Comparison of ENCODE assay signal across 31 mouse cellular contexts in genomic region chr13:118631500-118631899, GRCm38 (mm10). TPM values are rescaled to one million over a fixed set of nuclear protein-coding genes. Genes with fewer than 3 reads are reported as not detected.
A peak's percentile ranks its signal among the peaks of the same experiment; 100 is the strongest.
DNase-seq lines count a peak whose midpoint lies in the region; ATAC-seq and TF ChIP-seq lines count a peak whose summit lies in the region.
"Had no signal": no experiment of that assay in that cellular context is flagged by ENCODE, and none has a peak within 500 bp of the region (broad histone marks: within the 10 kb centered on the region; RNA-seq: fewer than 3 reads in every experiment).

No protein-coding gene starts in this region.

- WGBS in liver, embryonic 12.5 days (ENCODE audit: insufficient replicate concordance): 25% methylated on average over 2 of the region's 2 CpGs
- WGBS in liver, embryonic 14.5 days (ENCODE audit: insufficient replicate concordance): 16% methylated on average over 2 of the region's 2 CpGs

- no peak for TF ChIP-seq EP300 in liver, embryonic 14.5 days (IDR thresholded peaks at IDR 0.05; ENCODE audit: low read depth)

- 0 out of 2 replicates have a peak overlapping the region, but pooled peaks have one; percentile 10 for H3K27ac ChIP-seq in liver, embryonic 12.5 days
- no peak overlapping the region for H3K27ac ChIP-seq in liver, embryonic 14.5 days
- H3K27ac ChIP-seq: embryonic facial prominence, embryonic 12.5 days; embryonic facial prominence, embryonic 15.5 days; gastrocnemius, adult 2 months; heart, embryonic 15.5 days; hindbrain, embryonic 10.5 days; hindbrain, embryonic 13.5 days had no signal

- no peaks in the 10 kb centered on the region for H3K36me3 ChIP-seq in liver, embryonic 12.5 days
- H3K36me3 ChIP-seq in liver, embryonic 14.5 days (replicated peaks; ENCODE audit: control insufficient read depth, insufficient read depth, low read depth): no peaks in the 10 kb centered on the region
- H3K36me3 ChIP-seq: embryonic facial prominence, embryonic 12.5 days; embryonic facial prominence, embryonic 15.5 days; heart, embryonic 12.5 days; heart, embryonic 15.5 days; hindbrain, embryonic 10.5 days; hindbrain, embryonic 13.5 days had no signal

- H3K9me3 ChIP-seq in liver, embryonic 12.5 days (replicated peaks): no peaks in the 10 kb centered on the region
- no peaks in the 10 kb centered on the region for H3K9me3 ChIP-seq in liver, embryonic 14.5 days (ENCODE audit: control insufficient read depth, low read length)
- H3K9me3 ChIP-seq: embryonic facial prominence, embryonic 12.5 days; embryonic facial prominence, embryonic 15.5 days; heart, embryonic 12.5 days; heart, embryonic 15.5 days; hindbrain, embryonic 10.5 days; hindbrain, embryonic 13.5 days had no signal

- no peak for TF ChIP-seq CTCF in liver, embryonic 14.5 days (IDR thresholded peaks at IDR 0.05; ENCODE audit: low read depth)

- ATAC-seq in liver, embryonic 12.5 days: peak; percentile 61
- peak; percentile 42 for ATAC-seq in liver, embryonic 14.5 days (ENCODE audit: insufficient read depth)
- no peak for ATAC-seq in megakaryocyte-erythroid progenitor cell, adult 5-6 weeks (replicated peaks; ENCODE audit: low FRiP score, low TSS enrichment, poor library complexity, severe bottlenecking)
- ATAC-seq: forebrain, embryonic 14.5 days; forebrain, postnatal 0 days; hindbrain, embryonic 16.5 days had no signal

- no peak overlapping the region for H3K9ac ChIP-seq in liver, embryonic 12.5 days
- H3K9ac ChIP-seq in liver, embryonic 14.5 days (replicated peaks): no peak overlapping the region
- H3K9ac ChIP-seq: embryonic facial prominence, embryonic 12.5 days; embryonic facial prominence, embryonic 15.5 days; forebrain, postnatal 0 days; heart, embryonic 12.5 days; heart, embryonic 15.5 days; hindbrain, embryonic 13.5 days had no signal

- H3K4me2 ChIP-seq in liver, embryonic 12.5 days: no peak overlapping the region
- no peak overlapping the region for H3K4me2 ChIP-seq in liver, embryonic 14.5 days (ENCODE audit: low read depth)
- H3K4me2 ChIP-seq: embryonic facial prominence, embryonic 12.5 days; embryonic facial prominence, embryonic 15.5 days; heart, embryonic 12.5 days; heart, embryonic 15.5 days; hindbrain, embryonic 13.5 days had no signal

- H3K4me1 ChIP-seq in liver, embryonic 12.5 days: peaks cover 27% of the 10 kb centered on the region
- H3K4me1 ChIP-seq in liver, embryonic 14.5 days (replicated peaks; ENCODE audit: control insufficient read depth in 2 of 2, insufficient read depth in 2 of 2, low read length in 1 of 2): peaks cover 6% of the 10 kb centered on the region in 2 experiments
- H3K4me1 ChIP-seq: embryonic facial prominence, embryonic 15.5 days; heart, embryonic 15.5 days; hindbrain, embryonic 10.5 days; hindbrain, embryonic 13.5 days had no signal

- no peaks in the 10 kb centered on the region for H3K27me3 ChIP-seq in liver, embryonic 12.5 days (replicated peaks)
- H3K27me3 ChIP-seq in liver, embryonic 14.5 days (ENCODE audit: control insufficient read depth, insufficient read depth, low read length): no peaks in the 10 kb centered on the region
- H3K27me3 ChIP-seq: CH12.LX; embryonic facial prominence, embryonic 12.5 days; embryonic facial prominence, embryonic 15.5 days; heart, embryonic 12.5 days; heart, embryonic 15.5 days; hindbrain, embryonic 13.5 days had no signal

- no peak overlapping the region for H3K4me3 ChIP-seq in liver, embryonic 12.5 days
- H3K4me3 ChIP-seq in liver, embryonic 14.5 days (ENCODE audit: insufficient read depth in 1 of 2, low read depth in 2 of 2, low read length in 2 of 2): no peak overlapping the region
- H3K4me3 ChIP-seq: embryonic facial prominence, embryonic 12.5 days; embryonic facial prominence, embryonic 15.5 days; gastrocnemius, adult 2 months; heart, embryonic 12.5 days; heart, embryonic 15.5 days; hindbrain, embryonic 10.5 days; hindbrain, embryonic 13.5 days had no signal

- DNase-seq in liver: no peak
- DNase-seq in c-Kit-positive CD71-positive TER-119-negative erythroid progenitor cells, embryonic 14.5 days (ENCODE audit: low read depth): peak; percentile 9
- DNase-seq in liver, embryonic 14.5 days (ENCODE audit: low read depth in 3 of 3, low spot score in 3 of 3): peak in 2 of 3 experiments; percentile 3 to 9
- DNase-seq in urinary bladder, adult 18-20 months (ENCODE audit: low spot score in 2 of 2): no peak
- no peak for DNase-seq in right cerebral cortex, postnatal 14 days
- DNase-seq: adrenal gland, adult 8-10 months; adrenal gland, postnatal 25 days; B cell, adult 2 months; cerebellum, adult 11 months; cerebellum, adult 2 months; cerebellum, adult 9-11 months; cerebellum, postnatal 25 days; forebrain, postnatal 0 days; gastrocnemius, adult 2 months; gastrocnemius, postnatal 14 days; heart, adult 11 months; heart, postnatal 10 days; heart, postnatal 36 days had no signal

RNA-seq across cellular contexts. Expression of gene Fgf10, which starts 38.1 kb away (rescaled TPM):
- polyA plus RNA-seq in liver, embryonic 12.5 days (2016; fragmentation: Nextera tagmentation; extraction: Ambion mirVana): 0.57 and 0.76 TPM in 2 replicates
- 0.03 and 0.04 TPM in 2 replicates for polyA plus RNA-seq in liver, embryonic 14.5 days (2012; rRNA removed)
- 0.08 and 0.20 TPM in 2 replicates for polyA plus RNA-seq in liver, embryonic 14.5 days (2014; fragmentation: Nextera tagmentation; extraction: Ambion mirVana)
- total RNA-seq in megakaryocyte-erythroid progenitor cell, adult 5-6 weeks (2014; fragmentation: Nextera tagmentation): not detected in 2 replicates
- not detected in 2 replicates for total RNA-seq in megakaryocyte-erythroid progenitor cell, adult 5-6 weeks (2017)
- total RNA-seq: CH12.LX; common myeloid progenitor, adult 5-6 weeks; MEL had no signal

Comparison
In these comparisons a context has a peak if more than half of its experiments do, and no peak if none do; other contexts are left out.
1. DNase-seq: peak in c-Kit-positive CD71-positive TER-119-negative erythroid progenitor cells, embryonic 14.5 days (single experiment) and liver, embryonic 14.5 days (2 of 3); none in liver (single experiment), urinary bladder, adult 18-20 months (0 of 2) and right cerebral cortex, postnatal 14 days (single experiment).